Mouse (Mus musculus) testis, adult 2 months (tissue): ENCODE results near the gene Trmt61a.

ENCODE experiments used
- CTCF ChIP-seq: fragments of 200-500 bp; IDR thresholded peaks from 2 replicates; pipeline ENCODE4 v1.5.1; 2012; ENCODE audit warnings: low read depth, mild to moderate bottlenecking, inconsistent platforms, low read length, moderate library complexity; ENCODE audit not compliant: control insufficient read depth, insufficient read depth, insufficient replicate concordance
- POLR2A ChIP-seq: fragments of 200-500 bp; IDR thresholded peaks from 2 replicates; pipeline ENCODE4 v1.6.1; 2012; ENCODE audit warnings: low read depth, mild to moderate bottlenecking, inconsistent platforms, low read length, moderate library complexity; ENCODE audit not compliant: control insufficient read depth

GRCm38 (mm10) chr12:111716505-111716904 lies 38.6 kb downstream of the Trmt61a start:
- no peak for TF ChIP-seq CTCF
- no peak for TF ChIP-seq POLR2A
